Mouse (Mus musculus) embryonic fibroblast, embryonic 13.5 days (primary cell): ENCODE data around the gene Pam16.

Experiments
- CTCF ChIP-seq: IDR thresholded peaks from 2 replicates; pipeline ENCODE4 v1.5.1; 2011; ENCODE audit warnings: mild to moderate bottlenecking, control low read depth, low read length, moderate library complexity, borderline replicate concordance; ENCODE audit not compliant: insufficient read depth
- POLR2A ChIP-seq: IDR thresholded peaks from 2 replicates; pipeline ENCODE4 v1.6.1; 2011; ENCODE audit warnings: low read depth, mild to moderate bottlenecking, control low read depth, low read length, moderate library complexity

DNA sequence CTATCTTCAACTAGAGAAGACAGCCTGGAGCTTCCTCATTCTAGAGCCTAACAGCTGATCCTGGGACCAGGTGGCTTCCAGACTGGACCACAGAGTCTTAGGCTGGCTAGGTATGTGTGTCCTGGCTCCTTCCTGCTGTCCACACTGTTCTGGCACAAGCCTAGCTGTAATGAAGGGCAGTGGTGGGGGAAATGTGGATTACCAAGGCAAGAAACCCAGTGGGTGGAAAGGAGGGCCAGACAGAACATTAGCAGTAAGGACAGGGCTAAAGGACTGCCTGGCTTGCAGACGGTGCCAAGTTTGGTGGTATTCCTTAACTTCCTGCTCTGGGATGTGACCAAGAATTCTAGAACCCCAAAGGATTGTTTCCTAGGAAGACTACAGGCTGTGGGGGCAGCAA, 26.3 kb upstream of the Pam16 start:
- TF ChIP-seq POLR2A = 0 out of 2 replicates have a peak, but pooled peaks have one; percentile 14
- no peak for TF ChIP-seq CTCF
